Mouse (Mus musculus) embryonic facial prominence, embryonic 13.5 days (tissue): ENCODE results near the gene Ttc23. TPM values are rescaled to one million over a fixed set of nuclear protein-coding genes. Genes with fewer than 3 reads are reported as not detected.
A peak's percentile ranks its signal among the peaks of the same experiment; 100 is the strongest.

ENCODE experiments used
- ATAC-seq: fragments of 200-750 bp; cut with Nextera tagmentation; 2 replicates; pipeline ENCODE4 v1.8.0; 2017; ENCODE audit warnings: low read depth; ENCODE audit not compliant: insufficient number of reproducible peaks, insufficient read depth, low FRiP score, low TSS enrichment
- H3K27ac ChIP-seq: fragments of 300-500 bp; sonication (generic); 2 replicates; pipeline ENCODE4 v1.5.1; 2015; ENCODE audit warnings: moderate library complexity, mild to moderate bottlenecking, inconsistent platforms
- H3K27me3 ChIP-seq: fragments of 300-500 bp; sonication (generic); 2 replicates; pipeline ENCODE4 v1.6.1; 2015; ENCODE audit warnings: mild to moderate bottlenecking, inconsistent platforms
- H3K36me3 ChIP-seq: fragments of 300-500 bp; sonication (generic); 2 replicates; pipeline ENCODE4 v1.6.1; 2015; ENCODE audit warnings: mild to moderate bottlenecking, inconsistent platforms
- H3K4me1 ChIP-seq: fragments of 300-500 bp; sonication (generic); 2 replicates; pipeline ENCODE4 v1.6.1; 2015; ENCODE audit warnings: inconsistent platforms
- H3K4me2 ChIP-seq: fragments of 300-500 bp; sonication (generic); 2 replicates; pipeline ENCODE4 v1.6.1; 2015; ENCODE audit warnings: moderate library complexity, mild to moderate bottlenecking, inconsistent platforms
- H3K4me3 ChIP-seq: fragments of 300-500 bp; sonication (generic); 2 replicates; pipeline ENCODE4 v1.5.1; 2015; ENCODE audit warnings: mild to moderate bottlenecking, inconsistent platforms
- H3K9ac ChIP-seq: fragments of 300-500 bp; sonication (generic); 2 replicates; pipeline ENCODE4 v1.6.1; 2015; ENCODE audit warnings: mild to moderate bottlenecking, inconsistent platforms
- H3K9me3 ChIP-seq: fragments of 300-500 bp; sonication (generic); 2 replicates; pipeline ENCODE4 v1.6.1; 2016; ENCODE audit warnings: inconsistent platforms
- WGBS: fragments of 180-500 bp; shearing (Covaris S2); methylation state at CpG from one replicate; pipeline ENCODE4 v1.1.7; 2015; ENCODE audit warnings: mixed read lengths; 5-methylcytosine and 5-hydroxymethylcytosine counted together
- polyA plus RNA-seq: library from polyadenylated mRNA; unstranded; fragments of >200 nt; fragmentation: Nextera tagmentation; extraction: Ambion mirVana; gene quantifications from 2 replicates; pipeline ENCODE4 v1.2.1, GENCODE M21; 2015

Ttc23 gene
- polyA plus RNA-seq, 1 experiment from 2014 or later: 44.9 TPM

- Histone ChIP-seq H3K9me3 (no peaks in the 10 kb centered on the region), H3K4me2 (no peak overlapping the region), H3K36me3 (peaks cover 60% of the 10 kb centered on the region), H3K4me1 (no peaks in the 10 kb centered on the region), H3K4me3 (no peak overlapping the region), H3K27me3 (no peaks in the 10 kb centered on the region), H3K9ac (no peak overlapping the region), H3K27ac (no peak overlapping the region)
- no peak for ATAC-seq
- WGBS: 44% methylated on average over 9 of the region's 9 CpGs
Measured at GRCm38 (mm10) chr7:67725016-67725415, 77.8 kb downstream of the Ttc23 start.

DNA sequence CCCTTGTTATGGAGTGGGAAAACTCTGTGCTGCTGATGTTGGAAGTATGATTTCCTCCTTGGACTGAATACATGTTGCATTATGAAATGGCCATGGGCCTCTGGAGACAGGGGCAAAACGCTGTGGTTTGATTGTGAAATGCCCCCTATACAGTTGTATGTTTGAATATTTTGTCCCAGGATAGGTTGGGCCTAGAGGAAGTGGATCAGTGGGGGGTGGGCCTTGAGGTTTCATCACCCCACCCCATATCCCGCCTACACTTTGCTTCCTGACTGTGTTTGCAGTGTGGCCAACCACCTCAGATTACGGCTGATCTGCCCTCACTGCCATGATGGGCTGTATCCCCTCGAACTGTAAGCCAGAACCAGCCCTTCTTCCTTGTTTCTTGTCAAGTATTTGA lies 81.0 kb downstream of the Ttc23 start:
- H3K4me1 ChIP-seq: no peaks in the 10 kb centered on the region
- peaks cover 50% of the 10 kb centered on the region for H3K36me3 ChIP-seq
- H3K27me3 ChIP-seq: no peaks in the 10 kb centered on the region
- no peak overlapping the region for H3K4me3 ChIP-seq
- no peaks in the 10 kb centered on the region for H3K9me3 ChIP-seq
- no peak overlapping the region for H3K9ac ChIP-seq
- H3K4me2 ChIP-seq: no peak overlapping the region
- WGBS: 98% methylated on average over 4 of the region's 4 CpGs
- no peak for ATAC-seq
- H3K27ac ChIP-seq: no peak overlapping the region

- Histone ChIP-seq H3K9me3 (no peaks in the 10 kb centered on the region), H3K36me3 (peaks cover 50% of the 10 kb centered on the region), H3K4me1 (no peaks in the 10 kb centered on the region), H3K9ac (no peak overlapping the region), H3K4me2 (no peak overlapping the region), H3K4me3 (no peak overlapping the region), H3K27me3 (no peaks in the 10 kb centered on the region), H3K27ac (no peak overlapping the region)
- 89% methylated on average over 4 of the region's 4 CpGs for WGBS
- ATAC-seq: no peak
Measured at GRCm38 (mm10) chr7:67728809-67729208, 81.6 kb downstream of the Ttc23 start.

GRCm38 (mm10) chr7:67730431-67731110 lies 83.4 kb downstream of the Ttc23 start:
- WGBS: 71% methylated on average over 5 of the region's 5 CpGs
- Histone ChIP-seq H3K4me1 (no peaks in the 10 kb centered on the region), H3K36me3 (peaks cover 40% of the 10 kb centered on the region), H3K27ac (no peak overlapping the region), H3K9me3 (no peaks in the 10 kb centered on the region), H3K4me3 (no peak overlapping the region), H3K9ac (no peak overlapping the region), H3K4me2 (no peak overlapping the region), H3K27me3 (no peaks in the 10 kb centered on the region)
- ATAC-seq: no peak

DNA sequence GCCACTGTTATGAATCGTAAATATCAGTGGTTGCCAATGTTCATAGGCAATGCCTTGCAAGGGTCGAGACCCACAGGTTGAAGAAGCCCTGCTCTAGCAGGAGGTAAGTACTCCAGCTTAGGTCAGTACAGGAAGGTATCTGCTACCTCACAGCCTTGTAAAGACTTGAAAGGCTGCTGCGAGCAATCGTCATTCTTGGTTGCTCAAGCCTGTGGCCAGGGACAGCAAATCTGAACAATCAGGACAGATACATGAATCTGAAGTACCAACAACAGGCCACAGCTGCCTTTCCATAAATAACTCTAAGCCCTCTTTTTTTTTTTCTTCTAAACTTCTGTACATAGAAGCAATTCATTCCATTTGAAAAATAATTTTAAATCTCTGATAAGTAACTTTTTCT lies 85.1 kb downstream of the Ttc23 start:
- H3K4me1 ChIP-seq: 0 out of 2 replicates have a peak, but pooled peaks cover 4% of the 10 kb centered on the region
- no peak overlapping the region for H3K9ac ChIP-seq
- H3K4me3 ChIP-seq: no peak overlapping the region
- no peak overlapping the region for H3K4me2 ChIP-seq
- no peak for ATAC-seq
- WGBS: 86% methylated on average over 4 of the region's 4 CpGs
- no peaks in the 10 kb centered on the region for H3K9me3 ChIP-seq
- peaks cover 23% of the 10 kb centered on the region for H3K36me3 ChIP-seq
- H3K27ac ChIP-seq: no peak overlapping the region
- H3K27me3 ChIP-seq: no peaks in the 10 kb centered on the region

- H3K9me3 ChIP-seq: peaks cover 4% of the 10 kb centered on the region; the same call in 1 of the 2 replicates
- 83% methylated on average over 4 of the region's 4 CpGs for WGBS
Measured at GRCm38 (mm10) chr7:67740382-67740781, 93.2 kb downstream of the Ttc23 start.

DNA sequence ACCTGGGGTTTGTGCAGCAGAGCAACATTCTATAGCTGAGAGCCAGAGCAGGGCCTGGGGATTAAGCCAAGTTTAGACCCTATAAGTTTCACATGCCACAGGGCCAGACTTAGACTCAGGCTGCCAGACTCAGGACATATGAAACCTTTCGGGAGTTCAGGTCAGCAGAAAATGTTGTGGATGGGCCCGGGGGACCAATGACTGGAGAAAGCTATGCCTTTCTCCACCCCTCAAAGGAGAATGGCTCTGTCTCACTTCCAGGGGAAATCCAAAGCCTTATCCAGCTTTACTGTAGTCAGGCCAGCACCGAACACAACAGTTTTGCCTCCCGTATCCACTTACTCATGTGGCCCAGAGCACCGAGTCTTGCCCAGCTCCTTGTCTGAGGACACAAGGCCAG lies 93.6 kb downstream of the Ttc23 start:
- Histone ChIP-seq H3K4me1 (peaks cover 18% of the 10 kb centered on the region; the same call in 1 of the 2 replicates), H3K4me3 (no peak overlapping the region), H3K9me3 (peaks cover 4% of the 10 kb centered on the region; the same call in 1 of the 2 replicates), H3K27ac (peak overlapping the region; percentile 55), H3K4me2 (no peak overlapping the region), H3K27me3 (no peaks in the 10 kb centered on the region), H3K36me3 (no peaks in the 10 kb centered on the region), H3K9ac (no peak overlapping the region)
- WGBS: 51% methylated on average over 5 of the region's 5 CpGs
- ATAC-seq: no peak

More at GRCm38 (mm10) chr7:67740382-67740781, 93.2 kb downstream of the Ttc23 start:
- no peak overlapping the region for H3K9ac ChIP-seq
- H3K27me3 ChIP-seq: no peaks in the 10 kb centered on the region
- no peak overlapping the region for H3K27ac ChIP-seq
- H3K36me3 ChIP-seq: no peaks in the 10 kb centered on the region
- no peak for ATAC-seq
- H3K4me3 ChIP-seq: no peak overlapping the region
- H3K4me2 ChIP-seq: no peak overlapping the region
- H3K4me1 ChIP-seq: peaks cover 18% of the 10 kb centered on the region; the same call in 1 of the 2 replicates

- H3K9me3 ChIP-seq: peaks cover 4% of the 10 kb centered on the region; the same call in 1 of the 2 replicates
- H3K27me3 ChIP-seq: no peaks in the 10 kb centered on the region
- H3K4me3 ChIP-seq: no peak overlapping the region
- no peak for ATAC-seq
- peaks cover 14% of the 10 kb centered on the region; the same call in 1 of the 2 replicates for H3K4me1 ChIP-seq
- no peak overlapping the region for H3K27ac ChIP-seq
- H3K4me2 ChIP-seq: no peak overlapping the region
- WGBS: 70% methylated on average over 7 of the region's 7 CpGs
- no peaks in the 10 kb centered on the region for H3K36me3 ChIP-seq
- no peak overlapping the region for H3K9ac ChIP-seq
Measured at GRCm38 (mm10) chr7:67741706-67742105, 94.5 kb downstream of the Ttc23 start.

- no peaks in the 10 kb centered on the region for H3K27me3 ChIP-seq
- no peak for ATAC-seq
- 74% methylated on average over 4 of the region's 4 CpGs for WGBS
- peak overlapping the region; percentile 64; the same call in 1 of the 2 replicates for H3K27ac ChIP-seq
- peaks cover 4% of the 10 kb centered on the region; the same call in 1 of the 2 replicates for H3K9me3 ChIP-seq
- no peak overlapping the region for H3K9ac ChIP-seq
- H3K36me3 ChIP-seq: no peaks in the 10 kb centered on the region
- peaks cover 22% of the 10 kb centered on the region for H3K4me1 ChIP-seq
- no peak overlapping the region for H3K4me3 ChIP-seq
- no peak overlapping the region for H3K4me2 ChIP-seq
Measured at GRCm38 (mm10) chr7:67747731-67748305, 100.6 kb downstream of the Ttc23 start.

DNA sequence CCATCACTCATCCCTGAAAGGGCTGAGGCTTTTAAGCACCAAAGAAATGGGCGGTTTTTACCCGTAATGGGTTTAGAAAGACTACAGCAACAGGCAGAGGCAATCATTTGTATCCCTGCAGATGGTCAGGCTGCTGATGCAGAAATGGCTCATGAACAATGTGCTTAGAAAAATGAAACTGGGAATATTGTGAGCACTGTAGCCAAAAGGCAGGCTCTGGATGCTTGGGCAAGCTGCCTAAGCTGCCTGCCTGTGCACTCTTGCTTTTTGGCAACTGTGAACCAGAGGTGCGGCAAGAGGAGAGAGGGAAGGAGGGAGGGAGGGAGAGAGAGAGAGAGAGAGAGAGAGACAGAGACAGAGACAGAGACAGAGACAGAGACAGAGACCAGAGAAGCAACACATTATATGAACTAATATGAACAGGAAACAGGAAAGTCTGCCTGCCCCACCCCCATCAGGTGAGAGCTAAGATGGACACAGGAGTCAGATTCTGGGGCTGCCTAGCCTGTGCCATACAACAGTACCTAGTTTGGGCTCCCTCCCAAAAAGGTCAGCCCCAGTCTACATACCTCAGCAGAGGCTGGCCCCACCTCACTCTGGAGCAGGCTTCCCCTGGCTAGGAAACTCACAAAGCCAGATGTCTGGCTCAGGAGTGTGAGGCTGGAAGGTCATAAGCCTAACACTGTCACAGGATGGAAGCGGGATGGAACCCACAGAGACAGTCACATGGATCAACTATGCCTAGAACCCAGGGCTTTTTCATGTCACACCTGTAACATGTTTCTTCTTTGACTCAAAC lies 102.4 kb downstream of the Ttc23 start:
- Histone ChIP-seq H3K36me3 (no peaks in the 10 kb centered on the region), H3K27me3 (no peaks in the 10 kb centered on the region), H3K27ac (no peak overlapping the region), H3K4me3 (no peak overlapping the region), H3K9ac (no peak overlapping the region), H3K4me1 (peaks cover 22% of the 10 kb centered on the region), H3K9me3 (peaks cover 3% of the 10 kb centered on the region; the same call in 1 of the 2 replicates), H3K4me2 (no peak overlapping the region)
- no peak for ATAC-seq
- WGBS: 73% methylated on average over 4 of the region's 4 CpGs

DNA sequence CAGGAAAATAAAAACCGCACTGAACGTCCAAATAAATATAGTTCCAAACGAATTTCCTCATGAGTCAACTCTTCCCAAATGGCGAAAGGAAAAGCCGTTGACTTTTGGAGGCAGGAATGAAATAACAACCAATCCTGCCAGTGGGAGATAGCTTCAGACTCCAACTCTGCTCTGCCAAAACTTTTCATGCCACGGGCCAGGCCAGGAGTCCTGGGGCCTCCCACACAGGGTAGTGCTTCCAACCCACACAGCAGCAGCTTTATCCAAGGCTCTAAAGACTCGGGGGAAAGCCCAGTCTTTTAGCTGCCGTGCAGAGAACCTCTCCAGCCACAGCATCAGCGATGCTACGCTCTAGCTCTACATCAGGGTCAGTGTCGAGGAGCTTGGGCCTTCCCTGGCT lies 107.4 kb downstream of the Ttc23 start:
- WGBS: 74% methylated on average over 11 of the region's 11 CpGs
- no peaks in the 10 kb centered on the region for H3K36me3 ChIP-seq
- no peak for ATAC-seq

More for the DNA sequence above, 107.4 kb downstream of the Ttc23 start:
- Histone ChIP-seq H3K4me3 (no peak overlapping the region), H3K4me1 (peaks cover 13% of the 10 kb centered on the region), H3K9me3 (no peaks in the 10 kb centered on the region), H3K4me2 (no peak overlapping the region), H3K27me3 (peaks cover 32% of the 10 kb centered on the region), H3K9ac (no peak overlapping the region), H3K27ac (no peak overlapping the region)
